8 mouse cellular contexts compared by ENCODE assay signal in the genomic region with DNA sequence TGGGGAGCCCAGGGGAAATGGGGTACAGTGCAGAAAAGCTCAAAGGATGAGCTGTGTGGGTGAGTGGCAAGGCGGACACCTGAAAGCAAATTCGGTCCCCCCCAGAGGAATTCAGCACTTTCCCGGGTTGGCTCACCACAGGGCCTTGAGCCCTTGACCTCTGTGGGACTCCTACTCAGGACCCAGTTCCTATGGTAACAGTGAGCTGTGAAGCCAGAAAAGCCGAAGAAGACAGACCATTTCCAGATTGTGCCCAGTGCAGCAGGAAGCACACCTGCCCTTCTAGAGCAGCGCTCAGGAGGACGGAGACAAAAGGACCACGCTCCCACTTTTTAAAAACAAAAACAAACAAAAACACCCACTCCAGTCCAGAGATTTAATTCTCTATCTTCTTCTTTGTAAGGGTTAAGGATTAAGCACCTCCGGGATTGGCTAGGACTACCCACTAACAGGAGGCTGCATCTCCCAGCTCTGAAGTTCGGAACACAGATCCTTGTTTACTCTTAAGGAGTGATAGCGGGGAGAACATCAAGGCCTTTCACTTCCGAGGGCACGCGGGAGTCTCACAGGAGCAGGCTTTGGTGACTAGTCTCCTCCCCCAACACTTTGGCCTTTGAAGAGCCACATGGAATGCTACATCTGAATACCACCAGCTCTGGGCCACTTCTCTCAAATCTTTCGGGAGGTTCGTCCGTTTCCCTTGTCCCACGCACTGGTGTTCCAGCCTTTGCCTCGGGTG. TPM values are rescaled to one million over a fixed set of nuclear protein-coding genes. Genes with fewer than 3 reads are reported as not detected.
DNase-seq lines count a peak whose midpoint lies in the region; ATAC-seq and TF ChIP-seq lines count a peak whose summit lies in the region.

No protein-coding gene starts in this region.

- TF ChIP-seq CTCF in heart, adult 2 months (IDR thresholded peaks at IDR 0.05) = no peak

- H3K79me2 ChIP-seq in heart, adult 2 months (replicated peaks; ENCODE audit: control insufficient read depth, insufficient read depth, low read length) = no peaks in the 10 kb centered on the region

- WGBS in heart, adult 2 months = 28% methylated on average over 18 of the region's 18 CpGs
- WGBS in hindbrain, embryonic 16.5 days = 5% methylated on average over 18 of the region's 18 CpGs
- 9% methylated on average over 18 of the region's 18 CpGs for WGBS in lung, embryonic 16.5 days
- WGBS in stomach, embryonic 16.5 days = 13% methylated on average over 18 of the region's 18 CpGs

- peak in 1 of 2 experiments; percentile 40 for DNase-seq in heart, adult 2 months
- no peak for DNase-seq in heart, postnatal 25 days (ENCODE audit: low spot score)
- DNase-seq in embryo, embryonic 11 days = peak; percentile 66
- no peak for DNase-seq in spleen, postnatal 14 days (ENCODE audit: low spot score in 2 of 2)
- DNase-seq in spleen, adult 12 weeks (ENCODE audit: low spot score) = no peak

- H3K4me3 ChIP-seq in heart, adult 2 months = peak overlapping the region; percentile 39
- H3K4me3 ChIP-seq in hindbrain, embryonic 16.5 days (ENCODE audit: low read length) = peak overlapping the region; percentile 27
- peak overlapping the region; percentile 42 for H3K4me3 ChIP-seq in lung, embryonic 16.5 days (ENCODE audit: low read length)
- peak overlapping the region; percentile 44 for H3K4me3 ChIP-seq in stomach, embryonic 16.5 days (replicated peaks; ENCODE audit: low read length)

- no peak for TF ChIP-seq EP300 in heart, adult 2 months (IDR thresholded peaks at IDR 0.05; ENCODE audit: insufficient read depth, low read depth, low read length)

- no peak for TF ChIP-seq POLR2A in heart, adult 2 months (IDR thresholded peaks at IDR 0.05; ENCODE audit: insufficient read depth, low read depth, low read length)

- peak overlapping the region; percentile 64 for H3K4me2 ChIP-seq in hindbrain, embryonic 16.5 days (ENCODE audit: low read length)
- peak overlapping the region; percentile 77 for H3K4me2 ChIP-seq in lung, embryonic 16.5 days (ENCODE audit: low read depth, low read length)
- H3K4me2 ChIP-seq in stomach, embryonic 16.5 days (ENCODE audit: low read depth, low read length) = peak overlapping the region; percentile 76

- no peaks in the 10 kb centered on the region for H3K36me3 ChIP-seq in heart, adult 2 months (ENCODE audit: control insufficient read depth, insufficient read depth, low read length)
- no peaks in the 10 kb centered on the region for H3K36me3 ChIP-seq in hindbrain, embryonic 16.5 days (ENCODE audit: control insufficient read depth, insufficient read depth, low read length)
- no peaks in the 10 kb centered on the region for H3K36me3 ChIP-seq in lung, embryonic 16.5 days (ENCODE audit: control insufficient read depth, insufficient read depth, low read length)
- no peaks in the 10 kb centered on the region for H3K36me3 ChIP-seq in stomach, embryonic 16.5 days (ENCODE audit: control insufficient read depth, insufficient read depth, low read length)

- intact Hi-C loops in heart, adult 2 months (cut with DNase I) = no loop called here
- intact Hi-C loops in heart, postnatal 25 days (cut with DNase I) = loop anchor here (10.0 kb wide), 1 partner anchor 524 kb away; no protein-coding TSS in a partner anchor

- peak overlapping the region; percentile 37 for H3K9ac ChIP-seq in heart, adult 2 months (ENCODE audit: low read depth, low read length)
- no peak overlapping the region; the same call in 1 of the 2 replicates for H3K9ac ChIP-seq in hindbrain, embryonic 16.5 days (ENCODE audit: low read depth, low read length)
- H3K9ac ChIP-seq in lung, embryonic 16.5 days (ENCODE audit: low read length) = peak overlapping the region; percentile 52
- peak overlapping the region; percentile 61 for H3K9ac ChIP-seq in stomach, embryonic 16.5 days (ENCODE audit: low read length)

- H3K27me3 ChIP-seq in heart, adult 2 months (ENCODE audit: control insufficient read depth, insufficient read depth, low read length) = no peaks in the 10 kb centered on the region
- no peaks in the 10 kb centered on the region for H3K27me3 ChIP-seq in hindbrain, embryonic 16.5 days (replicated peaks; ENCODE audit: control insufficient read depth, insufficient read depth, low read length)
- H3K27me3 ChIP-seq in lung, embryonic 16.5 days (ENCODE audit: control insufficient read depth, insufficient read depth, low read depth, low read length) = no peaks in the 10 kb centered on the region
- no peaks in the 10 kb centered on the region for H3K27me3 ChIP-seq in stomach, embryonic 16.5 days (ENCODE audit: control insufficient read depth, insufficient read depth, low read length)

- H3K4me1 ChIP-seq in heart, adult 2 months (ENCODE audit: control insufficient read depth, insufficient read depth, low read length) = peaks cover 2% of the 10 kb centered on the region; the same call in 1 of the 2 replicates
- H3K4me1 ChIP-seq in hindbrain, embryonic 16.5 days (ENCODE audit: control insufficient read depth, insufficient read depth, low read depth, low read length) = peaks cover 29% of the 10 kb centered on the region
- H3K4me1 ChIP-seq in lung, embryonic 16.5 days (replicated peaks; ENCODE audit: control insufficient read depth, insufficient read depth, low read length) = peaks cover 31% of the 10 kb centered on the region
- H3K4me1 ChIP-seq in stomach, embryonic 16.5 days (ENCODE audit: control insufficient read depth, insufficient read depth, low read length) = peaks cover 18% of the 10 kb centered on the region; the same call in 1 of the 2 replicates

- H3K9me3 ChIP-seq in hindbrain, embryonic 16.5 days (ENCODE audit: control insufficient read depth, low read length) = no peaks in the 10 kb centered on the region
- H3K9me3 ChIP-seq in lung, embryonic 16.5 days (ENCODE audit: control insufficient read depth, low read length) = no peaks in the 10 kb centered on the region
- no peaks in the 10 kb centered on the region for H3K9me3 ChIP-seq in stomach, embryonic 16.5 days (replicated peaks; ENCODE audit: control insufficient read depth, low read length)

- H3K27ac ChIP-seq in heart, adult 2 months = no peak overlapping the region
- no peak overlapping the region for H3K27ac ChIP-seq in hindbrain, embryonic 16.5 days (ENCODE audit: low read depth, low read length)
- H3K27ac ChIP-seq in lung, embryonic 16.5 days (ENCODE audit: low read length) = no peak overlapping the region
- H3K27ac ChIP-seq in stomach, embryonic 16.5 days (ENCODE audit: low read length) = no peak overlapping the region

- no peak for ATAC-seq in hindbrain, embryonic 16.5 days
- peak; percentile 27 for ATAC-seq in lung, embryonic 16.5 days (ENCODE audit: low read depth)
- ATAC-seq in stomach, embryonic 16.5 days (ENCODE audit: insufficient read depth, low FRiP score) = 0 out of 2 replicates have a peak, but pooled peaks have one; percentile 2

RNA-seq across cellular contexts. Expression of gene Fbxl14, which starts 31.0 kb away (rescaled TPM):
- total RNA-seq in heart, adult 2 months (2021) = 10 to 100 TPM; 16.0 to 16.6 TPM
- polyA plus RNA-seq in heart, adult 2 months (2012; rRNA removed) = 19.7 and 20.3 TPM in 2 replicates
- 10 to 100 TPM; 15.4 to 15.6 TPM for total RNA-seq in heart, postnatal 25 days (2021)
- 1.9 and 2.1 TPM in 2 replicates for polyA plus RNA-seq in hindbrain, embryonic 16.5 days (2015; fragmentation: Nextera tagmentation; extraction: Ambion mirVana)
- 4.0 and 4.5 TPM in 2 replicates for polyA plus RNA-seq in lung, embryonic 16.5 days (2015; fragmentation: Nextera tagmentation; extraction: Ambion mirVana)
- polyA plus RNA-seq in stomach, embryonic 16.5 days (2015; fragmentation: Nextera tagmentation; extraction: Ambion mirVana) = 3.9 and 4.3 TPM in 2 replicates

RNA-seq across cellular contexts. Expression of gene Adipor2, which starts 31.0 kb away (rescaled TPM):
- 10 to 100 TPM; 62.7 to 63.6 TPM for total RNA-seq in heart, adult 2 months (2021)
- 57.0 and 72.2 TPM in 2 replicates for polyA plus RNA-seq in heart, adult 2 months (2012; rRNA removed)
- total RNA-seq in heart, postnatal 25 days (2021) = 10 to 100 TPM; 56.1 to 58.0 TPM
- 34.8 and 37.0 TPM in 2 replicates for polyA plus RNA-seq in hindbrain, embryonic 16.5 days (2015; fragmentation: Nextera tagmentation; extraction: Ambion mirVana)
- polyA plus RNA-seq in lung, embryonic 16.5 days (2015; fragmentation: Nextera tagmentation; extraction: Ambion mirVana) = 43.4 and 46.4 TPM in 2 replicates
- 45.5 and 48.9 TPM in 2 replicates for polyA plus RNA-seq in stomach, embryonic 16.5 days (2015; fragmentation: Nextera tagmentation; extraction: Ambion mirVana)
